Mouse (Mus musculus) neutrophil, adult 5-6 weeks (primary cell): ENCODE measurements at regions not wholly inside any gene's neighbourhood (a gene's known extent, or its start where the extent isn't known, plus 50 kb on each side); places are given as distances from the start of the nearest gene placed in this dataset.

ENCODE experiments used
- ATAC-seq: fragments of 151-379, 151-347 bp; 2 replicates; pipeline ENCODE4 v1.8.0; 2017; ENCODE audit warnings: mild to moderate bottlenecking, moderate TSS enrichment; ENCODE audit not compliant: insufficient number of reproducible peaks, poor library complexity, low FRiP score, severe bottlenecking; ENCODE audit errors: extremely low read depth

DNA sequence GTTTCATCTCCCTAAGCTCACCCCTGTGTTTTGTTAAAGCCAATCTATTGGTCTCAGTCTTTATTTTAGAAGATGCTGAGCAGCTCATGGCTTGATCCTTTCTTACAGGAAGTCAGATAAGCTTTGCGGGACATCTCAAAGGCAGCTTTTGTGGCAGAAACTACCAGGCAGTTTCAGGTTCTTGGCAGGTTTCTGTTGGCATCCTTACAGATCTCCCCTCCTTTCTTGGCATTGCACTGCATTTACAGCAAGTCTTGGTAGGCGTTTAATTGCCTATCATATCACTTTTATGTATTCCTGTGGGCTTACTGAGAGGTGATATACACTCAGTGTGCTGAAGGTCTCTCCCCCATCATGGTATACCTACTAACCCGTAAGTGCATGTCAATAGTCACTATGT is 610.3 kb upstream of the Alcam start:
- no peak for ATAC-seq

- ATAC-seq: no peak
Observed at GRCm38 (mm10) chr16:53063061-53063460, 609.2 kb upstream of the Alcam start.

- ATAC-seq: no peak
Observed at GRCm38 (mm10) chr16:53026056-53026455, 572.2 kb upstream of the Alcam start.

- no peak for ATAC-seq
Observed at GRCm38 (mm10) chr16:53011847-53012246, 558.0 kb upstream of the Alcam start.

- no peak for ATAC-seq
Observed at GRCm38 (mm10) chr16:52988852-52989397, 535.1 kb upstream of the Alcam start.

DNA sequence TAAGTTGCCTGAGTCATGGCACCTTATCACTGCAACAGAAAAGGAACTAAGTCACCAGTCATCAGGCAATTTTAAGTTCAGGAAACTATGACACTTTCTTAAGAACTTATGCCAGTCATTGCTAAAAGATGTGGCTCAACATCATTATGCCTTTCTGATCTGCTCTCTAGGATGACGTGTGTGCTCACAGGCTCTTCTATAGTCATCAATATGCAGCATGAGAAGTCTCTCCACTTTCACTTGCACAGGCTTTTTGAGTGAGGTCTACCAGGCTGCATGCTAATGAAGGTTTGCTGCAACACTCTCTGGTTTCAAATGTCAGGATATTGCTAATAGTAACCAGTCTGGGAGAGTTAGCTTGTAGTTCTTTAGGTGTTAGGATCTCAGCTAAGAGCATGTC is 530.5 kb upstream of the Alcam start:
- no peak for ATAC-seq

- ATAC-seq: no peak
Observed at GRCm38 (mm10) chr16:52980995-52981394, 527.1 kb upstream of the Alcam start.

DNA sequence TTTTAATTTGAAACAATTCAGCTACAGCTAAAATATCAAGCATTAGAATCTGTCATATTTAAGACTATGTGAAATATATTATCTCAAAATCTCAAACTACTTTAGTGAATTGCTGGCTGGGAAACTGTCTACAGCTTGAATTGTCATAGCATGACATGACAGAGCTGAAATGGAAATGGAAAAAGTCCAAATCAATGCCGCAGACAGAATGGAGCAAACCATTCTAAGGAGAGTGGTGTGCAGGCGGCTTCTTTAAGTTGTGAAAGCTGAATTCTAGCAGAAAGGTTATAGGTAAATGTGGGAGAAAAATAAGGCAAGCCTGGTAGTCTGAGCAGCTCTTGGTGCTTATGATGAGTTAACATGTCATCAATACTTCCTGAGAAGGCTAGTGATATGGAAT is 518.9 kb upstream of the Alcam start:
- no peak for ATAC-seq

DNA sequence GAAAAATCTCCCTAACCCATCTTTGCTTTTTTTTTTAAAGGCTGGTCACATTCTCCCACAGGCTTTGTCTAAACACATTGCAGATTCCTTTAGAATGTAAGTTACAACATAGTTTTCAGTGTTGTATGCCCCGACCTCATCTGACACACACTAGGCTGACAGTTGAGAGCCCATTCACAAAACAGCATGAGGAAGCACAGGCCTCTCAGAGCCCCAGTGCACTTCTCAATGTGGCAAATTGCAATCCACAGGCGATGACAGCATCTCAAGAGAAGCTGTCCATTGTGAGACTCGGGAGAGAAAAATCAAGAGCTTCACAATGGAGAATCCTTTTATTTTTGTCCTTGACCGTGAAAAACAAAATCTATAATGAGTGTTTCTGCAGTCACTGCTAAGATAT is 493.8 kb upstream of the Alcam start:
- no peak for ATAC-seq

- ATAC-seq: no peak
Observed at GRCm38 (mm10) chr16:52934749-52935148, 480.9 kb upstream of the Alcam start.

DNA sequence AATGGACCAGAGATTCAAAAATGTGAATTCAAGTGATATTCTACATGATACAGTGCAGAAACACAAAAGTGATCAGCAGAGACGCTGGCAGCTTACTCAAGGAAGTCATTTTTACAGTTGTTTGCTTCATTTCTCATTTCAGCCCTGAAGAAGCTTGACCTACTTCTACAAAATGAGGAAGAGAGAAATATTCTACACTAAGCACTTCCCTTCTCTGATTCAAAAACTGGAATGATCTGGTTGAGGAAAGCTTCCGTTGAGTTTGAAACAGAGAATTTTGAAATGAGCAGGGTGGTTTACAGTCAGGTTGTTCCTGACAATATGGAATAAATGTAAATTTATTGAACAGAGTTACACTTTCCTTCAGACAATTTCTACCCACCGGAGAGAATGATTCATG is 478.1 kb upstream of the Alcam start:
- no peak for ATAC-seq

DNA sequence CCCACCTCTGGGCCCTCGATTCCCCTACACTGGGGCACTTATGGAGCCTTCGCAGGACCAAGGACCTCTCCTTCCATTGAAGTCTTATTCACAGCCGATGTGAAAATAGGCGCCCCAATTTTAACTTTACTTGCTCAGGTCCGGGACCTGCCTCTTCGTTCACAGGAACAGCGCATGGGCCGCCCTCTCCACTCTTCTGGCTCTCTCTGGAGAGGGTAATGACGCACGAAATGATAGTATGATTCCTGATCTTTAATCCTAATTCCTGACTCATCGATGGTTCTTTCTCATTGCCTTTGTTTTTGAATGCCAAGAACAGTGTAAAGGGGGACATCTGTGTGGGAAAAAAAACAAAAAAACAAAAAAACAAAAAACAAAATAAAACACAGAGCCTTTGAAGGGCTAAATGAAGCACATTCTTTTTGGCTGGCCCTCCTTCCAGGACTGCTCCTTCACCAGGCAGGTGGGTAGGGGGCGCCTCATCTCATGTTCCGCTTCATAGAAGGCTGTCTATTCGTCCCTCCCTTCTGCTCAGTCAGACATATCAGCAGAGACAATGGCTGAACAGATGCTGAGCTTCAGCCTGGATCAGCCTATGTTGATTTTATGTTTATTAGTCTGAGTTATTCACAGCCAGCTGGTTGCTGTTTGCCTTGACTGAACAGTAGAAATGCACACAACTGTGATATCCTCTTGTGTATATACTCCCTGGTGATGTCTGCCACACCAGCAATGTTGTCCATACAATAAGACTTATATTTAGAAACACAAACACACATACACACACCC is 438.8 kb upstream of the Alcam start:
- ATAC-seq: no peak

- no peak for ATAC-seq
Observed at GRCm38 (mm10) chr16:52879463-52880114, 425.7 kb upstream of the Alcam start.

DNA sequence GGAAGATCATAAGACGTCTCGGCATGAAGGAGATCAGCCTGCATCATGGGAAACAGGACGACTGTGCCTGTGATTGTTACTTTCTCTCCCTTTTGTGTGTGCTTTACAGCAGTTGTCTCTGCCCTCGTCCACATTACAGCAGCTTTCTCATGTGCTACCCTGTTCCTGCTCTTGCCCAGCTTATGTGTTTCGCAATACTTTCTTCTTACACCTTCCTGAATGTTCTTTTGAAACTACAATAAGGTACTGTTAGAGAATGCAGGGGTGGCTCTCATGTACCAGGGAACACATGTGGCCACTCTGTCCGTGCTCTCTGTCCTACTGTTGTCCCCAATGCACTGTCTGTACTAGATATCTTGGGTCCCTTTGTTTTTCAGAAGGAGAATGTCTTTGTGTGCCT is 414.0 kb upstream of the Alcam start:
- no peak for ATAC-seq

- ATAC-seq: no peak
Observed at GRCm38 (mm10) chr16:52863554-52863953, 409.7 kb upstream of the Alcam start.

DNA sequence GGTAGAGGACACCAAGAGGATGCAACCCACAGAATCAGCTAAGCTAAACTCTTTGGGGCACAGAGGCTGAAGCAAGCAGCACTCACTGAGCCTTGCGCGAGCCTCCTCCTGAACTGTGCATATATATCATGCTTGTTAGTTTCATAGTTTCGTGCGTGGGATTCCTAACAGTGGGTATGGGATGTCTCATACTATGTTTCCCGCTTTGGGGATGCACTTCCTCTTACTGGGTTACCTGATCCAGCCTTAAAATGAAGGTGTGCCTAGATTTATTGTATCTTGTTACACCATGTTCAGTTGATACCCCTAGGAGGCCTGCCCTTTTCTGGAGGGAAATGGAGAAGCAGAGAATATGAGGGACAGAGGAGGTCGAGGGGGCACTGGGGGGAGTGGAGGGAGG is 407.4 kb upstream of the Alcam start:
- no peak for ATAC-seq

DNA sequence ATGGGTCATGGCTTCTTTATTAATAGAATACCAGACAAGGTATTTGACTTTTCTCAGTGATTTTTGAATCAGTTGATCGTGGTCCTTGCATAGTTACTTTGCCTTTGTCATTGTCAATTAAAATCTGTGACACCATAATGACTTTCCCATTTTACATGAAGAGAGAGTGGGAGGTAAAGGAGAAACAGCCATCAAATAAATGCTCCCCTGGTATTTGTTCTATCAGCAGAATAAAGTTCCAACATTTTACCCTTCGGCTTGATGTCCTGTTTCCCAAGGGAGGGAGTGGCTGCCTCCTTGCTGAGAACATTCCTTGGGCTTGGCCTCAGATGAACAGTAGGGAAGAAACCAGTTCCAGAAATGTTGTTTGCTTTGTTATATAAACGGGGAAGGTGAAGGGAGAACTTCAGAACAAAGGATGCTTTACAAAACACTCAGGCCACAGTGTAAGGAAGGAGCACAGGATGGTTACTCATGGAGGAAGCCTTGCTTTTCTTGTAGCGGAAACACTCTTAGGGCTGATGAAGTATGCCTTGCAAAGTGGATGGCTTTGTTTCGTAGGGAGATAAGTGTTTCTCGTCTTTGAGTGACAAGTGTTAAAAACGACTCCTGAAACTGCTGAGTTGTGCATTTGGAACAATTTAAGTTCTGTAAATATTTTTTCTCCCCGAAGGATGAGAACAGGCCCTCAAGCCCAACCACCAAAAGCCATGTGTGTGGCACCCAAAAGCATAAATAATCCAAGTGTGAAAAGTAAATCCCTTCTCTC is 404.8 kb upstream of the Alcam start:
- no peak for ATAC-seq

DNA sequence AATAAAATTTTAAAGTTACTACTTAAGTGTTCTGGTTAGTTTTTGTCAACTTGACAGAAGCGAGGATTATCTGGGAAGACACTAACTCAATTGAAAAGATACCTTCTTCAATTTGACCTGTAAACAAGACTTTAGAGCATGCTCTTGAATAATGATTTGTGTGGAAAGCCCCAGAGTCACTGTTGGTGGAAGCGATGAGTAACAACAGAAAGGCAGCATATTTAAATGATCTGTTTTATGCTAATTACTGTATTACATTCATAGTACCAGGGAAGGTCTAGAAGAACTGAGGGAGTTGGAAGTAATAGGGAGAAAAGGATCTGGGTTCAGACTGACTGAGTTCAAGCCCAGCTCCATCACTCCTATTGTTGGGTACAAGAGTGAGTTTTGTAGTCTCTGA is 397.3 kb upstream of the Alcam start:
- ATAC-seq: no peak

GRCm38 (mm10) chr16:52818976-52819375 is 365.1 kb upstream of the Alcam start:
- no peak for ATAC-seq

- no peak for ATAC-seq
Observed at GRCm38 (mm10) chr16:52811219-52811618, 357.3 kb upstream of the Alcam start.
